Mouse (Mus musculus): Measurements from ENCODE around the gene Pfkm. TPM values are rescaled to one million over a fixed set of nuclear protein-coding genes. Genes with fewer than 3 reads are reported as not detected.

Gene Pfkm
- 36.2 and 41.3 TPM in 2 replicates for polyA plus RNA-seq (2014; fragmentation: Nextera tagmentation; extraction: Ambion mirVana)

GRCm38 (mm10) chr15:98092372-98093120, at the start of gene Pfkm:
Gene Pfkm, plus strand, starts transcription at chr15:98092589.
- Histone ChIP-seq H3K9ac (ENCODE audit: low read length) (peak within 1 kb of the TSS; percentile 92), H3K4me1 (ENCODE audit: control insufficient read depth, insufficient read depth, low read length) (peaks cover 12% of the 10 kb centered on the region), H3K4me3 (ENCODE audit: low read depth, low read length) (peak within 1 kb of the TSS; percentile 97), H3K27ac (ENCODE audit: low read depth, low read length) (peak within 1 kb of the TSS; percentile 93), H3K36me3 (ENCODE audit: control insufficient read depth, insufficient read depth, low read length) (no peaks in the 10 kb centered on the region), H3K9me3 (ENCODE audit: control insufficient read depth, low read length) (no peaks in the 10 kb centered on the region), H3K27me3 (ENCODE audit: control insufficient read depth, insufficient read depth, low read length) (no peaks in the 10 kb centered on the region), H3K4me2 (ENCODE audit: low read depth) (peak within 1 kb of the TSS; percentile 66)
- DNase-seq (ENCODE audit: low spot score) (no peak), ATAC-seq (ENCODE audit: insufficient read depth, low FRiP score, low TSS enrichment) (no peak)
- WGBS: 1% methylated on average over 24 of the region's 30 CpGs

- Histone ChIP-seq H3K4me1 (ENCODE audit: control insufficient read depth, insufficient read depth, low read length) (no peaks in the 10 kb centered on the region), H3K4me3 (ENCODE audit: low read depth, low read length) (no peak overlapping the region), H3K9me3 (ENCODE audit: control insufficient read depth, low read length) (no peaks in the 10 kb centered on the region), H3K4me2 (ENCODE audit: low read depth) (no peak overlapping the region), H3K27me3 (ENCODE audit: control insufficient read depth, insufficient read depth, low read length) (no peaks in the 10 kb centered on the region), H3K27ac (ENCODE audit: low read depth, low read length) (no peak overlapping the region), H3K36me3 (ENCODE audit: control insufficient read depth, insufficient read depth, low read length) (peaks cover 27% of the 10 kb centered on the region), H3K9ac (ENCODE audit: low read length) (no peak overlapping the region)
- DNase-seq (ENCODE audit: low spot score) (no peak), ATAC-seq (ENCODE audit: insufficient read depth, low FRiP score, low TSS enrichment) (no peak)
- 96% methylated on average over 6 of the region's 6 CpGs for WGBS
Observed at GRCm38 (mm10) chr15:98043967-98044366, 48.4 kb upstream of the Pfkm start.

- WGBS: 94% methylated on average over 5 of the region's 5 CpGs
- no peak overlapping the region for H3K27ac ChIP-seq (ENCODE audit: low read depth, low read length)
- no peaks in the 10 kb centered on the region for H3K4me1 ChIP-seq (ENCODE audit: control insufficient read depth, insufficient read depth, low read length)
- ATAC-seq (ENCODE audit: insufficient read depth, low FRiP score, low TSS enrichment) (no peak), DNase-seq (ENCODE audit: low spot score) (no peak)
- no peaks in the 10 kb centered on the region for H3K27me3 ChIP-seq (ENCODE audit: control insufficient read depth, insufficient read depth, low read length)
- no peak overlapping the region for H3K4me2 ChIP-seq (ENCODE audit: low read depth)
- H3K4me3 ChIP-seq (ENCODE audit: low read depth, low read length): no peak overlapping the region
- no peaks in the 10 kb centered on the region for H3K9me3 ChIP-seq (ENCODE audit: control insufficient read depth, low read length)
- H3K36me3 ChIP-seq (ENCODE audit: control insufficient read depth, insufficient read depth, low read length): peaks cover 26% of the 10 kb centered on the region
- no peak overlapping the region for H3K9ac ChIP-seq (ENCODE audit: low read length)
Observed at GRCm38 (mm10) chr15:98044387-98044786, 48.0 kb upstream of the Pfkm start.

- Histone ChIP-seq H3K27me3 (ENCODE audit: control insufficient read depth, insufficient read depth, low read length) (no peaks in the 10 kb centered on the region), H3K4me3 (ENCODE audit: low read depth, low read length) (no peak overlapping the region), H3K4me1 (ENCODE audit: control insufficient read depth, insufficient read depth, low read length) (no peaks in the 10 kb centered on the region), H3K27ac (ENCODE audit: low read depth, low read length) (no peak overlapping the region), H3K9me3 (ENCODE audit: control insufficient read depth, low read length) (no peaks in the 10 kb centered on the region), H3K4me2 (ENCODE audit: low read depth) (no peak overlapping the region), H3K36me3 (ENCODE audit: control insufficient read depth, insufficient read depth, low read length) (peaks cover 27% of the 10 kb centered on the region), H3K9ac (ENCODE audit: low read length) (no peak overlapping the region)
- no peak for DNase-seq (ENCODE audit: low spot score)
- WGBS: 93% methylated on average over 13 of the region's 13 CpGs
- ATAC-seq (ENCODE audit: insufficient read depth, low FRiP score, low TSS enrichment): no peak
Observed at GRCm38 (mm10) chr15:98048918-98049700, 43.3 kb upstream of the Pfkm start.

GRCm38 (mm10) chr15:98051685-98052084, 40.7 kb upstream of the Pfkm start:
- H3K27ac ChIP-seq (ENCODE audit: low read depth, low read length): no peak overlapping the region
- no peak overlapping the region for H3K4me2 ChIP-seq (ENCODE audit: low read depth)
- H3K36me3 ChIP-seq (ENCODE audit: control insufficient read depth, insufficient read depth, low read length): peaks cover 15% of the 10 kb centered on the region; the same call in 1 of the 2 replicates
- no peak overlapping the region for H3K9ac ChIP-seq (ENCODE audit: low read length)
- H3K27me3 ChIP-seq (ENCODE audit: control insufficient read depth, insufficient read depth, low read length): no peaks in the 10 kb centered on the region
- DNase-seq (ENCODE audit: low spot score) (no peak), ATAC-seq (ENCODE audit: insufficient read depth, low FRiP score, low TSS enrichment) (no peak)
- 93% methylated on average over 5 of the region's 5 CpGs for WGBS
- no peaks in the 10 kb centered on the region for H3K4me1 ChIP-seq (ENCODE audit: control insufficient read depth, insufficient read depth, low read length)
- no peak overlapping the region for H3K4me3 ChIP-seq (ENCODE audit: low read depth, low read length)
- no peaks in the 10 kb centered on the region for H3K9me3 ChIP-seq (ENCODE audit: control insufficient read depth, low read length)

- ATAC-seq (ENCODE audit: insufficient read depth, low FRiP score, low TSS enrichment) (no peak), DNase-seq (ENCODE audit: low spot score) (peak; percentile 69)
- no peaks in the 10 kb centered on the region for H3K9me3 ChIP-seq (ENCODE audit: control insufficient read depth, low read length)
- WGBS: 38% methylated on average over 5 of the region's 5 CpGs
- H3K4me1 ChIP-seq (ENCODE audit: control insufficient read depth, insufficient read depth, low read length): no peaks in the 10 kb centered on the region
- H3K4me3 ChIP-seq (ENCODE audit: low read depth, low read length): no peak overlapping the region
- H3K27me3 ChIP-seq (ENCODE audit: control insufficient read depth, insufficient read depth, low read length): no peaks in the 10 kb centered on the region
- H3K9ac ChIP-seq (ENCODE audit: low read length): no peak overlapping the region
- peaks cover 15% of the 10 kb centered on the region for H3K36me3 ChIP-seq (ENCODE audit: control insufficient read depth, insufficient read depth, low read length)
- H3K27ac ChIP-seq (ENCODE audit: low read depth, low read length): no peak overlapping the region
- no peak overlapping the region for H3K4me2 ChIP-seq (ENCODE audit: low read depth)
Observed at GRCm38 (mm10) chr15:98055246-98055645, 37.1 kb upstream of the Pfkm start.

GRCm38 (mm10) chr15:98065881-98066280, 26.5 kb upstream of the Pfkm start:
- Histone ChIP-seq H3K27ac (ENCODE audit: low read depth, low read length) (no peak overlapping the region), H3K4me2 (ENCODE audit: low read depth) (no peak overlapping the region), H3K4me3 (ENCODE audit: low read depth, low read length) (no peak overlapping the region), H3K36me3 (ENCODE audit: control insufficient read depth, insufficient read depth, low read length) (peaks cover 16% of the 10 kb centered on the region), H3K4me1 (ENCODE audit: control insufficient read depth, insufficient read depth, low read length) (no peaks in the 10 kb centered on the region), H3K27me3 (ENCODE audit: control insufficient read depth, insufficient read depth, low read length) (no peaks in the 10 kb centered on the region), H3K9me3 (ENCODE audit: control insufficient read depth, low read length) (no peaks in the 10 kb centered on the region), H3K9ac (ENCODE audit: low read length) (no peak overlapping the region)
- no peak for ATAC-seq (ENCODE audit: insufficient read depth, low FRiP score, low TSS enrichment)
- no peak for DNase-seq (ENCODE audit: low spot score)
- WGBS: 95% methylated on average over 5 of the region's 5 CpGs

- no peaks in the 10 kb centered on the region for H3K4me1 ChIP-seq (ENCODE audit: control insufficient read depth, insufficient read depth, low read length)
- H3K9me3 ChIP-seq (ENCODE audit: control insufficient read depth, low read length): no peaks in the 10 kb centered on the region
- H3K9ac ChIP-seq (ENCODE audit: low read length): no peak overlapping the region
- no peak overlapping the region for H3K4me2 ChIP-seq (ENCODE audit: low read depth)
- H3K27me3 ChIP-seq (ENCODE audit: control insufficient read depth, insufficient read depth, low read length): no peaks in the 10 kb centered on the region
- peaks cover 16% of the 10 kb centered on the region for H3K36me3 ChIP-seq (ENCODE audit: control insufficient read depth, insufficient read depth, low read length)
- WGBS: 94% methylated on average over 12 of the region's 12 CpGs
- ATAC-seq (ENCODE audit: insufficient read depth, low FRiP score, low TSS enrichment) (no peak), DNase-seq (ENCODE audit: low spot score) (no peak)
- no peak overlapping the region for H3K27ac ChIP-seq (ENCODE audit: low read depth, low read length)
- H3K4me3 ChIP-seq (ENCODE audit: low read depth, low read length): no peak overlapping the region
Observed at GRCm38 (mm10) chr15:98066602-98067001, 25.8 kb upstream of the Pfkm start.
